Mouse (Mus musculus) activated CD4-positive, CD25-positive, alpha-beta regulatory T cell (primary cell): ENCODE measurements around the gene Wbp1. TPM values are rescaled to one million over a fixed set of nuclear protein-coding genes. Genes with fewer than 3 reads are reported as not detected.

ENCODE experiments used
- polyA plus RNA-seq, 2 experiments: library from polyadenylated mRNA; unstranded; fragments of 100-300 nt; shearing (Covaris generic); gene quantifications; one replicate each; pipeline ENCODE4 v1.2.1; 2017

Wbp1 gene
- 10 to 100 TPM; 63.4 to 63.9 TPM for polyA plus RNA-seq

DNA sequence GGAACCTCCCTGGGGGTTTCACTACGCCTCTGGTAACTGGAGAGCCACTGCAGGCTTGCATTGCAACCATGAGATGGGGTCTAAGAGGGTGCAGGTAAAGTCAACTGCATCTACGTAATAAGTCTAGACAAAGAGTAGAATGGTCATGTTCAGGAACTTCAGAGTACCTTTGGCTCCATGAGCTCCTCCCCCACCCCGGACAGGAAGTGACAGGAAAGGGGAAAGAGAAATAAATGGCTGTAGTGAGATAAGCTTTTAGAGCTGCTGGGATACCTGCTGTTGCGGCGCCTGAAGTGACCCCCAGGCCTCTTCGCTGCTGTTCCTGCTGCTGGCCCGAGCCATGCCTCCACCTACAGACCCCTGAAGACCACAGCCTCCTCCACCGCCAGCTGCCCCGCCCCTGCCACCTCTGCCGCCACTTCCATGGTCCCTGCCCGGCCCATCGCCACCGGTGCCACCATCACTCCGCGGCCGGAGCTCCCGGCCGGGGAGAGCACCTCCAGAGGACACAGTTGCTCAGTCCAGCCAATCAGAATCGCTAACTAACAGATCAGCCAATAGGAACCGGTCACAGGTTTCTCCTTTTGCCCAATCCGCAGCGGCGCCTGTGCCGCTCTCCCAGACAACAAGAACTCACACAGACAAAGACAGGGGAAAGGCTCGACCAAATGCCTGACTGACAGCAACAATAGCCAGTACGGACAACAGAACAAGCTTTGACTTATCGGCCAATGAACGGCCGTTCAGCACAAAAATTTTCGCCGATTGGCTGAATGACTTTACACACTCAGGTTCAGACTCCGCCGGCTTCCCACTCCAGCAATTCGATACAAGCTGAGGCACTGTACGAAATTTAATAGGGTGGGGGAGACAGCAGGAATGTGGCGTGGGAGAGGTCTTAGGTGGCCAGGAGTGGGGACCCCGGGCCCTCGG is at the start of gene Wbp1:
Wbp1 (minus strand) TSS at position 630 of the 933 bp plus-strand sequence.

DNA sequence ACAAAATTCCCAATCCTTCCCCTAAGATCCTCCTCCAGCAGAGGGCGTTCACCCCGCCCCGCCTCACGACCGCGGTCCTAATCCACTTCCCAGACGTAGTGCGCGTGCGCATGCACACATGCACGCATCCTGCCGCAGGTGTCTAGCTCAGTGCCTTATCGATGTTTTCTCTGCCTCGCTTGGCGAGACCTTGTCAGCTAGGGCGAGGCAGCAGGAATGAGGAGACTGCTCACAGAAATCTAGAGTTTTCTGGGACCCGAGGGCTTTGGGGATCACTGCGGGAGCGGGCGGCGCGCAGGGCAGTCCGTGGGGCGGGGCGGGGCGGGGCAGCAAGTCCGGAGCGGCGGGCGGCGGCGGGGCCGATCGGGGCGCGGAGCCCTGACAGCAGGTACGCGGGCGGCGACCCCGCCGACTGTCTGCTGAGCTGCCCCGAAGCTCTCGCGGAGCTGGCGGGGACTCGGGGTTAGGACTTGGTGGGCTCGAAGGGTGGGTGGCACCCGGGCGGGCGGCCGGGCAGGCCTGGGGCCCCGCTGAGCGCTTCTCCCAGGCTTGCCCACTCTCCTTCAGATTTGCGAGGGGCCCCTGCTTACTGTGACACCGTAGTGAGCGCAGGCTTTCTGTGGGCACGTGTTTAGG is 44.4 kb upstream of the Wbp1 start, which contains the start of gene Dctn1:
Dctn1 (plus strand) TSS at position 314 of the 636 bp plus-strand sequence.

DNA sequence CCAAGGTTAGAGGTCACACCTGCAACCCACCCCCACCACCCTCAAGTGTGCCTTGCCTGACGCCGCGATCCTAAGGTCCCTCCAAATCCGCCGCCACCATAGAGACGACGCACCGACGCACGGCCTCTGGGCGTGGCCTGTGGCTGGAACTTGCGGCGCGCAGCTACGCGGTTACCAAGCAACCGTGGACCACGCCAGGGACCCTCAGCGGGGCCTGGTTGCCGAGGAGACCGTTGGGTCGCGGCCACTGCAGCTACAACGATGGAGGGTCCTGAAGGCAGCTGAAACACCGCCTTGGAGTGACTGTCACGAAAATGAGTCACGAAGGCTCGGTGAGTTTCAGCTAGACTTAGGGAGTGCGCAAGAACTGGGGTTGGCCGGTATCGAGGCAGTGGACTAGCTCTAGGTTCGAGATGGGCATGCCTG is 34.9 kb upstream of the Wbp1 start, which contains the start of the genes Wdr54 and 1700003E16Rik:
Wdr54 (minus strand) TSS at position 139 of the 426 bp plus-strand sequence.
1700003E16Rik (plus strand) TSS at position 146 of the 426 bp plus-strand sequence.

DNA sequence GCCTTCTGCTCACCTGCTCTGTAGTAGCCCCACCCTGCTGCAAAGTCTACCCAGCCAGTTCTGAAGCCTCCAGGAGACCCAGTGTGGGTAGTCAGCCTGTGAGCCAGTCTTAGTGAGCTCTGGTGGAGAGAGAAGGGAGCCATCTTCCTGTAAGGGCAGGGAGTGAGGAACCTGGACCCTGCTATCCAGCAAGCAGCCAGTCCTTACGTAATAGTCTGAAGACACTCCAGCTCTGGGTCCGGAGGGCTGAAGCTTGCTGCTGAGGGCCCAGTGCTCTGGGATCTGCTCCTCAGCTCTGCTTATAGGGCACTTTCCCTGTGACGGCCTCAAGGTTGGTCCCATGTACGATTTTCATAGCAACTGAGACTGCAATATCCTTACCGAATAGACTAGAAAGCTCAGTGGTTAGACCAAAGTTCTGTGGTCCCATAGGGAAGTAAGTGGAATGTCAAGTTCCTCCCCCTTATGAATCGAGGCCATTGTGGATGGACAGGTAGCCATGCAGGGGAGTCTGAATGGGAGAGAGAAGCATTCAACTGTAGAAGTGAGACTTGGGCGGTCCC is 13.7 kb upstream of the Wbp1 start, which contains the start of gene Rtkn:
Rtkn (plus strand) TSS at position 513 of the 563 bp plus-strand sequence.

DNA sequence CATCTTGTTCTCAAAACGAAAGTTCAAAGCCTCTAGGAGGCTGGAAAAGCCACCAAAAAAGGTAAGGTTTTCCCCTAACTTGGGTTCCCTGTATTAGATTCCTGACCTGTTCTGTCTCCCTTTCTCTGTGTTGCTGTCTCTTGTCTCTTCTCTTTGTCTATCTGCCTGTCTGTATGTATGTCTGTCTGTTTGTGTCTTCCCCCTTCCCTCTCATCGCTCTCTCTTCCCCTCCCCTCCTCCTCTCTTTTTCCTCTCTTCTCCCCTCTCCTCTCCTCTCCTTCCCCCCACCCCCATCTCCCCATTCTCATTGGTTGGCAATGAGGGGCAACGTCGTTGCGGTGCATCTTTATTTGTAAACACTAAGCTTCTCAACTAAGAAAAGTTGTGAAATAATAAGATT is 4.0 kb upstream of the Wbp1 start, which contains the start of gene Ino80b:
Ino80b (minus strand) TSS at position 101 of the 400 bp plus-strand sequence.

DNA sequence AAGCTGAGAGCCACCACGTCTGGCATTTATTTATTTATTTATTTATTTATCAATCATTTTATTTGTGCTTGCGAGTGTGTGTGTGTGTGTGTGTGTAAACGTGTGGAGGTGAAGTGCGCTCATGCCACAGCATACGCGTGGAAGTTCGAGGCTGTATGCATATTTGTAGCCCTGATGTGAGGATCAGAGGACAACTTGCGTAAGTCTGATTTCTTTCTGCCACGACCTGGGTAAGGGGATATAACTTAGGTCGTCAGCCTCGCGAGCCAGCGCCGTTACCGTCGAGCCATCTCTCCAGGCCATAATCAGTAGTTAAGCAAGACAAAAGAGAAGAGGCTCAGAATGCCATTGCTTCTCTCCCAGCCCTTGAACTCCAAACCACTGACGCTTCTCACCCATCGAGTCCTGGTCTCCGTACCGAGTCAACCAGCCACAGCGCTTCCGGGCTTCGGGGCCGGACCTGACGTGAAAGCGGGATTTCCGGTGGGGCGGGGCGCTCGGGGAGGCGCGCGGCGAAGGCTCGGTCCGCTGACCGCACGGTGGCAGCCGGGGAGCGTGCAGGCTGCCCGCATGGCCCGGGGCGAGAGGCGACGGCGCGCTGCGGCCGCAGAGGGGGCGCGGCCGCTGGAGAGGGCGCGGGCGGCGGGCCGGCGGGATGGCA is 6.2 kb downstream of the Wbp1 start, which contains the start of gene Mogs:
Mogs (plus strand) TSS at position 486 of the 661 bp plus-strand sequence.

DNA sequence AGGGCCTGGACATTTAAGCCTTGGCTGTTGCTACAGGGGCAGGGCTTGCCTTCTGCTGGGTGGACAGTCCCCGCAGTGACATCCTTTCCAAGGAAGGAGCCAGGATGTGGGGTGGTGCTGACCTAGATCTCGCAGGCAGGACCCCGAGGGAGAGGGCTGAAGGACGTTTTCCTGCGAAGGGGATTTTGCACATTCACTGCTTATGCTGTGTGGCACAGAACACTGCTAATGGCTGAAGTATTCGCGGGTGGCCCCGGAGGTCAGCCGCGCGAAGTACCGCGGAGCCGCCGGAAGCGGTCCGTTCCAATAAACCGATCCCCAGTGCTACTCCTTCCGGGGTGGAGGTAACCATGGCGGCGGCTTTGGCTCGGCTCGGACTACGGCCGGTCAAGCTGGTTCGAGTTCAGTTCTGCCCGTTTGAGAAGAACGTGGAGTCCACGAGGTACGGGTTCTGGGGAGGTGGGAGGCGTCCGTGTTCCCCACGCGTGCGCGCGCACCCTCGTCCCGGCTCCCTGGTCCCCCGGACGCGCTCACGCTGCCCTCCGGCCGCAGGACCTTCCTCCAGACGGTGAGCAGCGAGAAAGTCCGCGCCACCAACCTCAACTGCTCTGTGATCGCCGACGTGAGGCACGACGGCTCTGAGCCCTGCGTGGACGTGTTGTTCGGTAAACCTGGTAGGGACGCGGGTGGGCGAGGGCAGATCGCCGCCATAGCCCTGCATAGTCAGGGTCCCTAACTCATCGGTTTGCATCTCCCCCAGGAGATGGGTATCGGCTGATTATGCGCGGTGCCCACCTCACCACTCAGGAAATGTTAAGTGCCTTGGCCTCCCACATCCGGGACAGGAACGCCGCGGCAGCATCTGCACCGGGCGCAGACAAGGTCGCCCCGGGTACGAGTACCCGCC is 12.3 kb downstream of the Wbp1 start, which contains the start of gene Mrpl53:
Mrpl53 (plus strand) TSS at position 279 of the 907 bp plus-strand sequence.

DNA sequence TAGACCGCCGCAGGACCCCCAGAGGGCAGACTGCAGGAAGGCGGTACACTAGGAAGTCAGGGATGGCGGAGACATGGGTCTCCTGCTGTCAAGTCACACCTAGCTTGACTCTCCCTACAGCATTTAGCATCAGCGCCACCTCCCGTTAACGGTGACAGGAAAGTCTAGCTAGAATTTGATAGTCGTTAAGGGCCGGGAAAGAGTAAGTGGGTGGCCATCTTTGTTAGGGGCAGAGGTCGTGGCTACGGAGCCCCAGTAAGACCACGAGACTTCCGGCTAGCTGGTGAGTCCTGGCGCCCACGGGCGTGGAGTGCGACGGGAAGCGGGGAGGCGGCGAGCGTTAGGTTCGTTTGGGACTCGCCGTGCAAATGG is 20.1 kb downstream of the Wbp1 start, which contains the start of the genes Ccdc142 and Gm42688:
Ccdc142 (plus strand) TSS at position 286 of the 372 bp plus-strand sequence.
Gm42688 (plus strand) TSS at position 302 of the 372 bp plus-strand sequence.

DNA sequence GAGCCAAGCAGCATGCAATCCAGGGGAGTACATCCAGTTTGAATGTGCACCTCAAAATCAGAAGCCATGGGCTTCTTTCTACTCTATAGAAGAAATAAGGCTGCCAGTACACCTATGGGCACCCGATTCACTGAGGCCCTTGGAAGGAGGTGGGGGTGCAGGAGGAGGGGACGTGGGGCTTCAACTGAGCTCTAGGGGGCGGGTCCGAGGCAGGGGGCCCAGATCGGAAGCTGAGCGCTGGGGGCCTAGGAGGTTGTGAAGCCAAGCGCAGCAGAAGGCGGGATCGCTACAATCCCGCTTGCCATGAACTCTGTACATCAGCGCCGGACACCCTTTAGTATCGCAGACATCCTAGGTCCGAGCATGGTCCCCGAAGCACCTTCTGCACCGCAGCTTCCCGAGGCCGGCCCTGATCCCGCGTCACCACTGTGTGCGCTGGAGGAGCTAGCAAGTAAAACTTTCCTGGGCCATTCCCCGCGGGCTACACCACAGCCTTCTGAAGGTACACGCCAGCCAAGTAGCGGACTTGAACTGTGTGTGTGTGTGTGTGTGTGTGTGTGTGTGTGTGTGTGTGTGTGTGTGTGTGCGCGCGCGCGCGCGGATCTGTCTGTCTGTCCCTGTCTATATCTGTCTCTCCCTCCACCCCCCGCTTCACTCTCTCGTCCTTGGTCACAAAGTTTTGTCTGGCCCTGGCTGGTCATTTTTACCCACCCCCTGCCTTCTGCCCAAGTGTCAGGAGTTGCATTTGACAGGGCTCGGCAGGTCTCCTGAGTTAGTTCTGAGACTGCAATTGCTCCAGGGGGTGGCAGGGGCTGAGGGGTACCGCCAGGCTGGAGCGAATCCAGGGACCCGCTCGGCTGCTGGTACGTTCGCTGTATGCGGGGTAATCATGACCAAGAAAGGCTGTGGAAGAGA is 35.0 kb downstream of the Wbp1 start, which contains the start of gene Lbx2:
Lbx2 (plus strand) TSS at position 247 of the 915 bp plus-strand sequence.

DNA sequence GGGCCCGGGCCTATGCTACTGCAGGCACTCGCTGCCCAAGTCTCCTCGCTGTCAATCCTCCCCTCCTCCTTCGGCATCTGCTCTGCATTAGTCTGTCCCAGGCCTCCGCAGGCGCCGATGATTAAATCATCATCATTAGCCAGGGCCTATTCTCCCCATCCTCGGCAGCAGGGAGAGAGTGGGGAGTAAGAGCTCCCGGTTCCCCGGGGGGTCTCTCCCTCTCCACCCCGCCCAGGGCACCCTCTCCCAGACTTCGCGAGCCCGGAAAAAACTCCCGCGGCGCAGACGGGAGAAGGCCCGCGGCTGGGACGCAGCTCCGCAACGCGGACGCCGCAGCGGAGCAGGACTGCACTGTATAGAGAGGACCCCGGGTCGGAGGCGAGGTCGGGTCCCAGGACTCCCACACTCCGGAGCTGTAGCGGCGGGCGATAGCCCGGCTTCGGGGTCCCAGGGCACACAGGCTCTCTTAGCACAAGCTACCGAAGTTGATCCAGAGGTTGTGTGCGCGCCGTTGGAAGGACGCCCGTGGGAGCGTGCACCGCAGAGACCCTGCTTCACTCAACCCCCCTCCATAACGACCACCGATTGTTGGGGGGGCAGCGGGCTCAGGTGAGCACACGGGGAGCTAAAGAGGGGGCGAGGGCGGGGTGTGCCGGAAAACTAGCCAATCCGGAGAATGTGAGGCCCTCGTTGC is 43.6 kb downstream of the Wbp1 start, which contains the start of gene Pcgf1:
Pcgf1 (plus strand) TSS at position 240 of the 694 bp plus-strand sequence.

DNA sequence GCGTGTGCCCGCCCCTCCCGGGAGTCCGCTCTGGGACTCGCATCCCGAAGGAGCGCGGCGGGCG is 51.3 kb downstream of the Wbp1 start, which contains the start of gene Tlx2:
Tlx2 (minus strand) TSS at position 47 of the 64 bp plus-strand sequence.

Other genes with a start within 250 kb of the Wbp1 start
- 10 to 100 TPM in 1 of 2 experiments, 1 to 10 TPM in 1; 7.2 to 10.4 TPM for gene Sema4f, start 181.8 kb downstream of the Wbp1 start, polyA plus RNA-seq
- gene M1ap, start 174.7 kb downstream of the Wbp1 start, polyA plus RNA-seq = under 1 TPM; 0.20 to 0.56 TPM
- gene Dok1, start 88.1 kb downstream of the Wbp1 start, polyA plus RNA-seq = 10 to 100 TPM; 32.4 to 50.7 TPM
- gene Loxl3, start 87.4 kb downstream of the Wbp1 start, polyA plus RNA-seq = under 1 TPM; 0.33 to 0.43 TPM
- gene Aup1, start 67.0 kb downstream of the Wbp1 start, polyA plus RNA-seq = 100 to 1,000 TPM; 423 to 439 TPM
- gene Htra2, start 66.3 kb downstream of the Wbp1 start, polyA plus RNA-seq = 10 to 100 TPM; 41.1 to 48.9 TPM
- 1 to 10 TPM in 1 of 2 experiments, under 1 TPM in 1; 0.52 to 2.8 TPM for gene Dqx1, start 63.7 kb downstream of the Wbp1 start, polyA plus RNA-seq
- gene Tlx2, start 51.3 kb downstream of the Wbp1 start, polyA plus RNA-seq = under 1 TPM in 1 of 2 experiments, not detected in 1; 0.11 TPM
- 10 to 100 TPM; 34.0 to 46.7 TPM for gene Pcgf1, start 43.7 kb downstream of the Wbp1 start, polyA plus RNA-seq
- gene Lbx2, start 35.2 kb downstream of the Wbp1 start, polyA plus RNA-seq = under 1 TPM; 0.22 to 0.33 TPM
- 1 to 10 TPM; 3.9 to 7.1 TPM for gene Ccdc142, start 20.0 kb downstream of the Wbp1 start, polyA plus RNA-seq
- gene Gm42688, start 19.9 kb downstream of the Wbp1 start, polyA plus RNA-seq = 1 to 10 TPM; 6.6 to 8.2 TPM
- 10 to 100 TPM; 51.7 to 65.2 TPM for gene Mrpl53, start 12.5 kb downstream of the Wbp1 start, polyA plus RNA-seq
- gene Mogs, start 6.1 kb downstream of the Wbp1 start, polyA plus RNA-seq = 10 to 100 TPM; 86.0 to 98.4 TPM
- 10 to 100 TPM; 38.5 to 41.6 TPM for gene Ino80b, start 3.9 kb upstream of the Wbp1 start, polyA plus RNA-seq
- under 1 TPM; 0.26 to 0.30 TPM for gene Rtkn, start 13.9 kb upstream of the Wbp1 start, polyA plus RNA-seq
- under 1 TPM; 0.38 to 0.82 TPM for gene Wdr54, start 34.8 kb upstream of the Wbp1 start, polyA plus RNA-seq
- gene 1700003E16Rik, start 34.8 kb upstream of the Wbp1 start, polyA plus RNA-seq = not detected
- 10 to 100 TPM; 43.0 to 63.2 TPM for gene Dctn1, start 44.4 kb upstream of the Wbp1 start, polyA plus RNA-seq
- under 1 TPM; 0.06 to 0.57 TPM for gene Slc4a5, start 98.3 kb upstream of the Wbp1 start, polyA plus RNA-seq
- gene Mthfd2, start 204.3 kb upstream of the Wbp1 start, polyA plus RNA-seq = 10 to 100 TPM; 79.7 to 84.7 TPM
- gene Mob1a, start 204.5 kb upstream of the Wbp1 start, polyA plus RNA-seq = 100 to 1,000 TPM; 129 to 176 TPM
- 100 to 1,000 TPM in 1 of 2 experiments, 10 to 100 TPM in 1; 97.1 to 103 TPM for gene Bola3, start 227.6 kb upstream of the Wbp1 start, polyA plus RNA-seq